Mouse (Mus musculus) heart, postnatal 10 days (tissue): ENCODE data around the gene Cd300c2. TPM values are rescaled to one million over a fixed set of nuclear protein-coding genes. Genes with fewer than 3 reads are reported as not detected.
"Not testable (repeated sequence)": the region's sequence is repeated elsewhere in the genome, so short reads cannot be mapped to it uniquely, and the experiment has no call there.

Experiments
- DNase-seq, 2 experiments: peaks; one replicate each; pipeline ENCODE4 v3.0.0; 2021
- intact Hi-C: fragments of 180-260 bp; cut with DNase I; formaldehyde crosslinking; loops from one replicate; pipeline ENCODE4 v1.15.1; 2025
- total RNA-seq, 2 experiments: library from RNA; stranded (reverse); gene quantifications; 2 replicates each; pipeline ENCODE4 v1.2.3; 2021

Cd300c2 gene
- 1 to 10 TPM; 1.7 to 2.1 TPM for total RNA-seq

GRCm38 (mm10) chr11:115001474-115002040 is at the start of gene Cd300c2:
Gene Cd300c2, minus strand, starts transcription at chr11:115001880.
- DNase-seq: no peak
- intact Hi-C loops: no loop called here

- intact Hi-C loops: no loop called here
- no peak for DNase-seq
Observed at GRCm38 (mm10) chr11:115049282-115049895, 47.7 kb upstream of the Cd300c2 start.

- intact Hi-C loops: no loop called here
- DNase-seq: no peak
Observed at GRCm38 (mm10) chr11:115048259-115048658, 46.6 kb upstream of the Cd300c2 start, which contains the start of gene Cd300ld3. Gene Cd300ld3, minus strand, starts transcription at chr11:115048409.

GRCm38 (mm10) chr11:115037669-115038068 is 36.0 kb upstream of the Cd300c2 start, which contains the start of gene Cd300ld5:
Gene Cd300ld5, minus strand, starts transcription at chr11:115037769.
- intact Hi-C loops, DNase-seq: not testable (repeated sequence)

GRCm38 (mm10) chr11:115026912-115027311 is 25.2 kb upstream of the Cd300c2 start, which contains the start of gene Cd300ld4:
Gene Cd300ld4, minus strand, starts transcription at chr11:115027012.
- intact Hi-C loops, DNase-seq: not testable (repeated sequence)

GRCm38 (mm10) chr11:115016093-115016492 is 14.4 kb upstream of the Cd300c2 start, which contains the start of gene Cd300ld2:
Gene Cd300ld2, minus strand, starts transcription at chr11:115016193.
- intact Hi-C loops, DNase-seq: not testable (repeated sequence)

GRCm38 (mm10) chr11:115004070-115004469 is 2.4 kb upstream of the Cd300c2 start:
- DNase-seq: no peak
- intact Hi-C loops: no loop called here

DNA sequence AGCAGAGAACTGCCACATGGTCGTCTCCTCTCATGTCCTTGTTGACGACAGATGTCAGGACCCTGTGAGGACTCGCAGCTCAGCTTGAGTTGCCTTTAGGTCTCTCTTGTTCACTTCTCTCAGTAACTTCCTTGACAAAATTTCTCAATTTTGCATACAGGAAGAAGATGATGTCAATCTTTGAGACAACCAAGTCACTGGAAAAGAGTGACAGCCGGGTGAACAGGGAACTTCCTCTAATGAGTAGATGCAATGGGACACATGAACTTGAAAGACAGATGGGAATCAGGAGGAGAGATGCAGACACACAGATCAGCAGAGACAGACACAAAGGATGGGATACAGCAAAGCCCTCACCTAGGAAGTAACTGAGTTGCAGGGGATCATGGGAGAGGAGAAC is 11.9 kb downstream of the Cd300c2 start, which contains the start of gene Cd300ld:
TSS of gene Cd300ld (minus strand) at position 130 of the 400 bp plus-strand sequence.
- intact Hi-C loops: no loop called here
- no peak for DNase-seq

DNA sequence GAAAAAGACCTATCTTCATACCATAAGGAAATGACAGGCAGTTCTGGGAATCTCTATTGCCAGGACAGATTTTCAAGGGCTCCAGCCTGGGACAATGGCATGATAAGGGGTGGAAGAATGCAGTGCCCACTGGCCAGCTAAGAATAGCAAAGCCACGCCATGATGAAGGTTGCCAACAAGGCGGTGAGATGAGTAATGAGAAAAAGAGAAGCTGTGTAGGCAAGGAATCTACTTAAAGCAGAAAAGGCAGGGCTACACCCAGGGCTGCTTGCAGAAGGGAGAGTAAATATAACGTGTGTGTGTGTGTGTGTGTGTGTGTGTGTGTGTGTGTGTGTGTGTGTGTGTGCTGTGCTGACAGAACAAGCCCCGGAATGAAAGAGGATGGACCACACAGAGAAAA is 19.8 kb downstream of the Cd300c2 start:
- intact Hi-C loops: no loop called here
- DNase-seq: peak in 1 of 2 experiments; percentile 9

DNA sequence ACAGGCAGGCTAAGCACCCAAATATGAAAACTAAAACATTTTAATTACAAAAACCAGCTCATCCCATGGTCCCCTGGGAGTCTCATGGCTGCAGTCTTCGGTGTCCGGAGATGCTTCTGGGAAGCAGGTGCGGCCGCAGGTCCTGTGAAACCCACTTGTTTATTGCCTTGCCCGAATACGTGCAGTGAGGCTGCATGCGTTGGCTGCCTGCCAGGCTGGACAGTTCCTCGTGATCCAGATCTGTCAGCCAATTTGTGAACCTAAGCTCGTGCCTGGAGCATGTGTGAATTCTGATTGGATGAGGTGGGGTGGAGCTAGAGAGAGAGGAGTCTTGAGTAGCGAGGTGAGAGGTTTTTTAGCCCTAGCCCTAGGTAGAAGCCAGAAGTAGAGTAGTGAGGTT is 29.0 kb downstream of the Cd300c2 start:
- no peak for DNase-seq
- intact Hi-C loops: no loop called here

GRCm38 (mm10) chr11:114968752-114969207 is 32.9 kb downstream of the Cd300c2 start, which contains the start of gene Cd300c:
Gene Cd300c, minus strand, starts transcription at chr11:114969157.
- intact Hi-C loops: no loop called here
- DNase-seq: peak; percentile 3 to 5

DNA sequence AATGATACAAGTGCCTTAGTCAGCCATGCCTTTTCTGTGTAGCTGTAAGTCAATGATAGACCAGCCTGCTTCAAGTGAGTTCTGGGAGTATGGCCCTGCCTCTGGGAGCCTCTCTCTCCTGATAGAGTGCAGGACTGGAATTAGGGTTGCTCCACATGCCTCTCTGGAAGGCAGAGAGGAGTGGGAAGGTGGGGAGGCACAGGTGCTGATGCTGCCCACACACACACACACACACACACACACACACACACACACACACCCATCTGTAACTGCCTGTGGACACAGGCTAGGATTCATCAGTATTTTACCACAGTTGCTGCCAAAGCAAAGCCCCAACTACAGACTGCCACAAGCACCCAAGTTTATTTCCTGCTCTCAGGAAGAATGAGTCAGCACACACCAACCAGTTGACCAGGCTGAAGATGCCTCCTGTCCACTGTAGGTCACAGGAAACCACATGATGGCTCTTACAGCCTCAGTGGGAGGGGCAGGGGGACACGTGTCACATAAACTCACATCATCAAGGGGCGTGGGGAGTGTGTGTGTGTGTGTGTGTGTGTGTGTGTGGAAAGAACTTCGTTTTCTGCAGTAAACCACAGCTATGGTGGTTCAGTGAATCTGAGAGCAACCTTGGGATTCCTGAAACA is 36.4 kb downstream of the Cd300c2 start:
- intact Hi-C loops: no loop called here
- peak; percentile 2 to 12 for DNase-seq

GRCm38 (mm10) chr11:114960369-114960768 is 41.3 kb downstream of the Cd300c2 start:
- DNase-seq: no peak
- intact Hi-C loops: no loop called here

Other genes with a start within 250 kb of the Cd300c2 start
- gene Kif19a, start 236.5 kb downstream of the Cd300c2 start, total RNA-seq: under 1 TPM; 0.24 to 0.47 TPM
- gene Btbd17, start 205.9 kb downstream of the Cd300c2 start, total RNA-seq: under 1 TPM in 1 of 2 experiments, not detected in 1; 0.32 TPM
- gene Gpr142, start 203.0 kb downstream of the Cd300c2 start, total RNA-seq: not detected
- gene Gprc5c, start 150.7 kb downstream of the Cd300c2 start, total RNA-seq: 10 to 100 TPM; 12.9 to 18.1 TPM
- under 1 TPM; 0.96 to 0.99 TPM for gene Cd300a, start 111.8 kb downstream of the Cd300c2 start, total RNA-seq
- under 1 TPM; 0.19 to 0.77 TPM for gene Cd300lb, start 67.5 kb downstream of the Cd300c2 start, total RNA-seq
- gene Cd300c, start 32.7 kb downstream of the Cd300c2 start, total RNA-seq: not detected
- gene Cd300ld, start 12.0 kb downstream of the Cd300c2 start, total RNA-seq: under 1 TPM; 0.41 to 0.84 TPM
- not detected for gene Cd300ld2, start 14.3 kb upstream of the Cd300c2 start, total RNA-seq
- not detected for gene Cd300ld4, start 25.1 kb upstream of the Cd300c2 start, total RNA-seq
- 1 to 10 TPM; 3.9 to 5.0 TPM for gene Cd300ld5, start 35.9 kb upstream of the Cd300c2 start, total RNA-seq
- 1 to 10 TPM; 1.2 to 2.9 TPM for gene Cd300ld3, start 46.5 kb upstream of the Cd300c2 start, total RNA-seq
- gene Cd300e, start 60.3 kb upstream of the Cd300c2 start, total RNA-seq: under 1 TPM; 0.29 to 0.35 TPM
- 1 to 10 TPM; 1.4 to 1.6 TPM for gene Rab37, start 89.6 kb upstream of the Cd300c2 start, total RNA-seq
- gene Cd300lf, start 132.1 kb upstream of the Cd300c2 start, total RNA-seq: under 1 TPM; 0.15 to 0.48 TPM
- gene Slc9a3r1, start 161.5 kb upstream of the Cd300c2 start, total RNA-seq: 10 to 100 TPM; 11.9 to 17.4 TPM
- 10 to 100 TPM; 10.9 TPM for gene Tmem104, start 185.6 kb upstream of the Cd300c2 start, total RNA-seq
- 10 to 100 TPM; 14.8 to 19.9 TPM for gene Nat9, start 186.0 kb upstream of the Cd300c2 start, total RNA-seq